Mouse (Mus musculus): ENCODE data around the gene F11. TPM values are rescaled to one million over a fixed set of nuclear protein-coding genes. Genes with fewer than 3 reads are reported as not detected.

The F11 gene
- polyA plus RNA-seq (2012; rRNA removed) = not detected in 2 replicates

GRCm38 (mm10) chr8:45261920-45262319 lies at the start of gene F11:
TSS of gene F11 (minus strand) at chr8:45262031.

GRCm38 (mm10) chr8:45308366-45308765 lies 46.5 kb upstream of the F11 start, which contains the start of gene Gm45753:
TSS of gene Gm45753 (minus strand) at chr8:45308466.

GRCm38 (mm10) chr8:45294687-45295086 lies 32.9 kb upstream of the F11 start, which contains the start of gene Klkb1:
TSS of gene Klkb1 (minus strand) at chr8:45294859.

Other genes with a start within 250 kb of the F11 start
- 0.28 and 0.34 TPM in 2 replicates for gene Mtnr1a, start 192.9 kb downstream of the F11 start, polyA plus RNA-seq (2012; rRNA removed)
- 0.02 TPM in 1 of 2 replicates, not detected in the other for gene Klkb1, start 32.8 kb upstream of the F11 start, polyA plus RNA-seq (2012; rRNA removed)
- not detected in 2 replicates for gene Gm45753, start 46.4 kb upstream of the F11 start, polyA plus RNA-seq (2012; rRNA removed)
- gene Cyp4v3, start 71.2 kb upstream of the F11 start, polyA plus RNA-seq (2012; rRNA removed) = 1.0 and 1.2 TPM in 2 replicates
- 5.7 and 8.4 TPM in 2 replicates for gene Fam149a, start 120.3 kb upstream of the F11 start, polyA plus RNA-seq (2012; rRNA removed)
- 1.2 TPM in 2 replicates for gene Tlr3, start 149.0 kb upstream of the F11 start, polyA plus RNA-seq (2012; rRNA removed)
- 75.5 and 80.8 TPM in 2 replicates for gene Sorbs2, start 245.8 kb upstream of the F11 start, polyA plus RNA-seq (2012; rRNA removed)

Measured in central nervous system, embryonic 14 days (tissue).